Mouse (Mus musculus) lung, postnatal 36 days (tissue): ENCODE data around the gene Fam13c.
"Not testable (repeated sequence)": the region's sequence is repeated elsewhere in the genome, so short reads cannot be mapped to it uniquely, and the experiment has no call there.

Experiments
- DNase-seq: peaks from one replicate; pipeline ENCODE4 v3.0.0; 2022; ENCODE audit warnings: mixed read lengths

Fam13c gene

DNA sequence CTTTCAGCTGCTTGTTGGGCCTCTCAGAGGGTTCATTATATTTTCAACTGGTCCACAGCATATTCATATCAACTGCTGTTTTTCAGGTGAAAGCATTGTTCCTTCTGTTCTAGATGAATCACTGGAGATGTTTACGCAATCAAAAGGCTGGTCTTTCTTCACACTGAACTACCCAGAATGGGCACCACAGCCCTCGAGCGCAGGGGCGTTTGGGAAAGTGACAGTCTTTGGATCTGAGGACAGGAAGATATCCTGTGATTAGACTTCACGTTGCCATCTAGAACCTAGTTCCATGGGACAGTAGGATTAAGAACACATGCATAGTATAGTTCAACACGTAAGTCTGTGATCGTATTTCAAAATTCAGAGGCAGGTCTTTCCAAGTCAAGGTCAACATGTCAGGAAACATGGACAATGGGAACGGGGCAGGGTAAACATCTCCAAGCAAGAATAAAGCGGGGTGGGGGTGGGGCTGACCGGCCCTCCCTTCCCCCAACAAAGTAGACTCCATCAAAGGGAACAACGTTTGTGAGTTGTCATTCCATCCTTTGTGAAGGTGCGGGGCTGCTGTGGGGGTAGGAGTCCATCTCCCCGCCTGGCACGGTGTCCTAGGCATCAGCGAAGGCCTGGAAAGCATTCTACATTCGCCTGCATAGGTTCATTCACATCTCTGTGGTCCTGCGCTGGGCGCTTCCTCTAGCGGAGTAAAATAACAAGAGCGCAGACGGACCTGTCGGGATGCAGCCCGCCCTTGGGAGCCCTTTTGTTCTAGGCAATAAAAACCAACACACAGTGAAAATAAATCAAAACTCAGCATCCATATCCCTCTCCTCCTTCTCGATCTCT, at the start of gene Fam13c:
Gene Fam13c, plus strand, starts transcription at position 806 of the 846 bp plus-strand sequence.
- DNase-seq: no peak

DNA sequence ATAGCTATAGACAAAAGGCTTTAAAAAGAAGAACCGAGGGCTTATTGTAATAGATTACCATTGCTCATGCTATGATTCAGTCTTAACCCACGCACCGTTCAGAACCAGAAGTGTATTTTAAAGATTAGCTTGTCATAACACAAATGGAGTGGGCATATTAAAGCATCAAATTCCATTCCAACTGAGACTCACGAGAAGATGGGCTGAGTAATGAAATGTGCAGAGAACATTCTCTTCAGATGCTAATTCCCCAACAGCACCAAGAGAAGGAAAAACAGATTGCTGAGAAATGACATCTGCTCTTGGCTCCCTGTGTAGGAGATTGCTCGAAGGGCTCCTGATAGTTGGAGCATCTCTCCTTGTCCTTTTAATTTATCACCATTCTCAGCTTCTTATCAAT, 44.4 kb upstream of the Fam13c start:
- DNase-seq: no peak

DNA sequence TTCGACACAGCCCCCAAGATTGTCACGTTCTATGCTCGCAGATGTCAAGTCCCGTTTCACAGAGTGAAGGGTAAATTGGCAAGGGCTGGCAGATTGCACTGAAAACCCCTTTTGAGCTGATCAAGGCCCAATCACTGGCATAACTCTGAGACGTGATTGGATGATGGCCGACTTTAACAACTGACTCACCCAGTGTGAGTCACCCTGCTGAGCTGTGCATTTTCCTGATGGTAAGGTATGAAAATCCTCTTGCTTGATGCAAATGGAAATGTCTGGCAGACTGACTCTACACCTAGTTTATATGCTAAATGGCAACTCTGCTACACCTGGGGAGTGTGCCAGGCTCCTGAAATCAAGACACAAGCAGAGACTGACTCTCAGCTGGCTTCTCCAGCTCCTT, 42.1 kb upstream of the Fam13c start:
- DNase-seq: no peak

DNA sequence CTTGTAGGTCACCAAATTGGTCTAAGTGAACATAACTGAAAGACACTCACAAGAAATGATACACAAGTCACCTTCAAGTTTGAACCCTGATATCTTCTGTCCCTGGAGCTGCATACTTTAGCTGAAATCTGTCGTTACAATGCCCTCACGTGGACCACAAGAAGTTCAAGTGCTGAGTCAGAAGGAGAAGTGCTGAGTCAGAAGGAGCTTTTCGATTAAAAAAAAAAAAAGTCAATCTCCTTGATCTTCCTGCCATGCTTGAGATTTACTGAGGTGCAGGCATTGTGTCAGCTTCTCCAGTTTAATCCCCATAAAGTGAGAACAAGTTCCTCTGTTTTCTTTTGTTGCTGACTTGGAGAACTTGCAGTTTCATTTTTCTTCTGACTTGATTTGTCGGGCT, 38.3 kb upstream of the Fam13c start:
- DNase-seq: no peak

DNA sequence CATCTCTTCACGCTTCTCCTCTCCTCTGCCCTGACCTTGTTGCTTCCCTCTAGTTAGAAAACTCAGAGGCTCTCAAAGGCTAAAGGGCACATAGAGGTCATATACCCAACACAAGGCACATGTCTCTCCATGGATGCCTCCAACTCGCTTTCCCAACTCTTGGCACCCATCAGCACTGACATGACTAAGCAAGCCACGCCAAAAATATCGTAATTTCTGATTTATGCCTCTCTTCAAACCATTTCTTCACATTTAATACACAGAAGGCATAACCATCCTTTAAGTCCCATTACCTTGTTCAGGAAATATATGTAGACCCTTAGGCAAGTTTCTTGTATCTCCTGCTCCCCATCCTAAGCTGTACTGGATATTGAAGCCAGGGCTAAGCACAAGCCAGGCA, 37.6 kb upstream of the Fam13c start:
- DNase-seq: no peak

DNA sequence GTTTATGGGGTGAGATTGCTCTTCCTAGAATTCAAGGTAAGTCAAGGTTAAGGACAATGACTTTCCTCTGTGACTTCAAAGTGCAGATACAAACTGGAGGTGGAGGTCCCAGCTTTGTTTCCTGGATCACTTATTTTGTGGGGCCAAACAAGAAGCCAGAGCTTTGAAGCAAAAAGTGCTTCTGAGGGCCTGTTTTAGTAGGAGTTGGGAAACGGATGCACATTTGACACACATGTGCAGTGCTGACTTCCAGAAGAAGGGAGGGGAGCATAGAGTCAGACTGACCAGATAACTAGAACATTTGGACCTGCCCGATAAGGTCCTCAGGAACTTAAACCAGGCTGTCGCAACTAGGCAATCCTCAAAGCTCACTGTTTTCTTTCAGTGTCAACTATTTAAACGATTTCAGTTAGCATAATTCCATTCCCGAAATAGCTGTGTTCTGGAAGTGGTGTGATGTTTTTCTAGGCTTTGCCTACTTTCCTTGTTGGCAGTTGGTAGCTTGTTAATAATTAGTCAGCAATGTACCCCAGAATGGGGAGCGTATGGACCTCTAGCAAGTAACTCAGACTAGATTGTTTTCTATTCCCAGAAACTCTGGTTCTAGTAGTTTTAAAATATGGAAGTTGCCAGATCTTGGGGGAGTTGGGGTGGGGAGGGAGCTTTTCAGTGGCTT, 22.3 kb upstream of the Fam13c start:
- DNase-seq: no peak

DNA sequence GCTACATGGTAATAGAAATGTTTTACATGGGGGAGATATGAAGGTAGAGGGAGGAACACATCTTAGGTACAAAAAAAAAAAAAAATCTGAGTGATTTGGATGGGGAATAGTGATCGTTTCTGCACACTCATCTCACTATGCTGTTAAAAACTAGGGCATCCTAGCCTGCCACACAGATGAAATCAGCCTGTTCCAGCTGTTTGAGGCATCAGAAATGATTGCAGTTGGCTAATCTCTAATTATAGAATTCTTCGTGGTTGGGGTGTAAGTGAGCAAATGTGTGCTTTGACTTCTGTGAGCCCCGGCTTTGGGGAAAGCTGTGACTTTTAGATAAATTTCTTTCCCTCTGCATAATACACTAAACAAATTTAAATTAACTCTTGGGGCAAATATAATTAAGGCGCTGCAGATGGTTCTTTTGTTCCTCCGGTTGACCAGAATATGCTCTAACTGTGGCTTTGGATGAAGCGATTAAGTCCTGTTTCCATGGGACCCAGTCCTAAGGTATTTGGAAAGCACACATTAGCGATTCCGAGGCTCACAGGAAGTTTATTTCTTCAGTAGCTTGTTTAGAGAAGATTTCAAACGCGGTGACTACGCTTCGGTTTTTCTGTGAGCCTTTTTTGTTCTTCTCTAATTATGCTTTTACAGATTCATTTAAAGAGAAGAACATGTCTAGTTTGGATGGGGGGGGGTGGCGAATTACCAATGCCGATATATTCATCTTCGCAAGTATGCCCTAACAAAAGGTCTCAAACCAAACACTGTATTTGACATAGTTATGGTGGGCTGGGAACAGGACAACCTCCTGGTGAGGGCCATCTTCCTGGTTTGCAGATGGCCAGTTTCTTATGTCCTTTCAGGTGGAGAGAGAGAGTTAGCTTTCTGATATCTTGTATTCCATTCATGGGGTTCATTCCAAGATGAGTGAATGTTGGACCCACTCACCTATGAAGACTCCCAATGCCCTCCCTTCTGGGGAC, 20.7 kb upstream of the Fam13c start:
- DNase-seq: no peak

DNA sequence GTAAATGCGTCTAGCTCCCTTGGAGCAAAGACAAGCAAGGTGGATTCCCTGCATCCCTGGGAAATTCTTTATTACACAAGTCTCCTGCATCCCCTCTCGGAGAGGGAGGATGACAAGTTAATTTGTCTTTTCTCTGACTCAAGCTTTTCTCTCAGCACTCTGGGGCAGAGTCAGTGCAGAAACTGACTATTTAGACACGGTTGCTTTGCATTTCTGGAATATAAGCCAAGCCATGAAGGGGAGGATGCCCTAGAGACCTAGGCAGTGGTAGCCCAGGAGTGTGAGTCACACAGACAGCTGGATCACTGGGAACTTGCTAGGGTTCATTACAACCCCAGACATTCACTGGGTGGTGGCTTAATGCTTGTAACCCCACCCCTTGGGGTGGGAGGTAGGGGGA, 13.9 kb upstream of the Fam13c start:
- no peak for DNase-seq

DNA sequence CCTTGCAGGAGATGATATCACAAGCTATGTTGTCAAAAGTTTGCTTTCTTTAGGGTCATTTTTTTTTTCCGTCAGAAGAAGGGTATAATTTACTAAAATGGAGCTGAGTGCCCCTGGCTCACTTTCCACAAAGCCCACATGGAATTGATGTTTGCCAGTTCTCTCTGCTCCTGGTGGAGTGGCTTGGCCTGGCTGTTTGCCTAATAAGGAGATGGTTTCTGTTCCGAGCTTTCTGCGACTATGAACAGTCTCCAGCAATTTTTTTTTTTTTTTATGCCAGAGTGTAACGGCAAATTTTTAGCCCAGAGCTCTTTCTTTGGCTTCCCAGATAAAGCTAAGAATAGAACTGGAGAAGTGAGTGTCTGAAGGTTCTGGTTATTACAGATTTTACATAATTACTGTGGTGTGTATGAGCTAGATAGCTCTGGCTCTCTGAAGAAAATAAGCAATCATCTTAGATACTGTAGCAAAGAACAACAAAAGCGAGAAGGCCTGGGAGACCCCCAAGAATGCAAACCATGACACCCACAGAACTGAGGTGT, 12.1 kb upstream of the Fam13c start:
- DNase-seq: peak; percentile 16

DNA sequence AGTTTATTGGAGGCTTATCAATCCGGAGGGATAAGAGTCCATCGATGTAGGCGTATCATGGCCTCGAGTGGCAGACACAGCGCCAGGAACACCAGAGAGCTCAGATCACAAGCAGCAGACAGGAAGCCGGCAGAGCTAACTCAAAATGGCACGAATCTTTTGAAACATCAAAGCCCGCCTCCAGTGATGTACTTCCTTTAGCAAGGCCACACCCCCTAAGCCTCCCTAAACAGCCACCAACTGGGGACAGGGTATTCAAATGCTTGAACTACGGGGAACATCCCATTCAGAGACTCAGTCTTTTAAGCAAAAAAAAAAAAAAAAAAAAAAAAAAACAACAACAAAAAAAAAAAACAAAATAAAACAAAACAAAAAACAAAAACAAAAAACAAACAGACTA, 10.9 kb upstream of the Fam13c start:
- no peak for DNase-seq

DNA sequence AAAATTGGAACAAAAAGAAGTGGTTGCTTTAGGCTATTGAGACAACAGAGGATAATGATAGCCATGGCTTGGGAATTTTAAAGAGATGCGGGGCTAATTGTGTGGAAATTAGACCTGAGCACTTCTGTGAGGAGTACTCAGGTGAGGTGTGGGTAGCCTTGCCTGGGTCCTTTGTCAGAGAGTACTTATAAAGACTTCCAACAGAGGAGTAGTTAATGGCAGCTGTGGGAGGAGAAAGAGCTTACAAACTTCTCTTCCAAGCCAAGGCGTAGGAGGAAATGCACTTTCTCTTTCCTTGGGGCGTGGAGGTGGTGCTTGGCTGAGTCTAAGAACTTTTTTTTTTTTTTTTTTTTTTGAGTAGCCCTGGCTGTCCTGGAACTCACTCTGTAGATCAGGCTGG, 6.9 kb upstream of the Fam13c start:
- DNase-seq: no peak

DNA sequence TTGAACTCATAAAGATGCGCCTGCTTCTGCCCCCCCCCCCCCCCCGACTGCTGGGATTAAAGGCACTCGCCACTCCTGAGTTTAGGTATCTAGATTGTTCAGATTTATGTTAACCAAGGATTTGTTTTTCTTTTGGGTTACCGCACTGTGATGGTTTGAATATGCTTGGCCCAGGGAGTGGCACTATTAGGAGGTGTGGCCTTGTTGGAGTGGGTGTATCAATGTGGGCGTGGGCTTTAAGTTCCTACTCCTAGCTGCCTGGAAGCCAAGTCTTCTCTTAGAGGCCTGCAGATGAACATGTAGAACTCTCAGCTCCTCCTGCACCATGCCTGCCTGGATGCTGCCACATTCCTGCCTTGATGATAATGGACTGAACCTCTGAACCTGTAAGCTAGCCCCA, 6.5 kb upstream of the Fam13c start:
- not testable (repeated sequence) for DNase-seq

DNA sequence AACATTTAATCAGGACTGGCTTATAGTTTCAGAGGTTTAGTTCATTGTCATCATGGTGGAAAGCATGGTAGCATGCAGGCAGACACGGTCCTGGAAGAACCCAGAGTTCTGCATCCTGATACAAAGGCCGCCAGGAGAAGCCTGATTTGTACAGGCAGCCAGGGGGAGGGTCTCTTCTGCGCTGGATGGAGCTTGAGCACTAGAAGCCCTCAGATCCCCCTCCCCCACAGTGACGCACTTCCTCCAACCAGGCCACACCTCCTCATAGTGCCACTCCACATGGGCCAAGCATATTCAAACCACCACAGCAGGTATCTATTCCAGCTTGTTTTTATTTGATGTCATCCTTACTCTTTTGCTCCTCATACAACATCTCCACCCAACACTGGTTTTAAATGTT, 3.6 kb upstream of the Fam13c start:
- DNase-seq: no peak

DNA sequence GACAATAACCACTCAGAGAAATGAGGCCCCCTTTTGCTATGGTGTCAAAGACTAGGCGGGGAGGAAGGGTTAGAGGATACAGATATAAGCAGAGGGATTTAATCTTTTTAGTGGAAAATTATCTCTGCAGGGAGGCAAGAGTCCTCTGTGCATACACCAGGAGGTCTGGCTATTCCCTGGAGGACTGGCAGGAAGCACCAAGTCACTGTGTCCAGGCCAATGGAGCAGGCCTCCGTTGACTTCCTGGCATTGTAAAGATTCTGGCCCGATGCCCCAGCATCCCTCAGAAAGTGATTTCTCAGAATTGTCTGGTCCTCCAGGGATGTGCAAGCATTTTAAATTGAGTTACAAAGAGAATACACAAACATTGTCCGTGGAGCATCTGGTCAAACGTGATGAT, 3.0 kb upstream of the Fam13c start:
- peak; percentile 68 for DNase-seq

DNA sequence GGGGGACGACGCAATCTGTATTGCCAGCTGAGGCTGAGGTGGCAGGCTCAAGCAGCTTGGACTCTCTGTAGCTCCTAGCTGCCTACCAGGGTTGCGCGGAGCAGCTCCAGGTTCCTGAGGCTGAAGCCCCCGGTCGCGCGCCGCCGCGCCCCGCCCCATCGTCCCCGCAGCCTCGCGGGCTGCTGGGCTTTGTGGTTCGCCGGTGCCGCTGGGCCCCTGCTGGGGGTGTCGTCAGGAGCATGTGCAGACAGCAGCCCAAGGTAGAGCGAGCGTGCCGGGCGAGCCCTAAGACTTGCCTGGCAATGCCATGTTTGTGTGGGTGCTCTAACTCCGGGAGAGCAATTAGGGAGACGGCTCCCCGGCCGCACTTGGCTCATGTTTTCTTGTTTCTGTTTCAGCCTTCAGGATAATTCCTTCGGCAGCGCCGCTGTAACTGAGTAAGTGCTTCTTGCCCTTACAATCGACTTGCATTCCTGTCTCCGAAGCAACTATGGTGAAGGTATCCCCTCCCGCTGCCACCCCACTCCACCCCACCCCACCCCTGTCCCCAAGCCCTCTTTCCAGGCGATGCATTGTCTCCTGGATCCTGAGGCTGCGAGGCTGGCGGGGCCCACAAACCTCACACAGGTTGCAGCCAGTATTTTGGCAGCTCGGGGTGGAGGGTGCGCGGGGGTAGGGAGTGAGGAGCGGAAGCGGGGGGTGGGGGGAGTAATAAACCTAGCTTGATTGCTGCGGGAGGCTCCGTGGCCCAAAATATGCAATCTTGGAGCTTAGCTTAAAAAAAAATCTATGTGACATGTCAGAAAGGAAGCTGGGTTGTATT, 569 bp downstream of the Fam13c start:
- peak; percentile 39 for DNase-seq

DNA sequence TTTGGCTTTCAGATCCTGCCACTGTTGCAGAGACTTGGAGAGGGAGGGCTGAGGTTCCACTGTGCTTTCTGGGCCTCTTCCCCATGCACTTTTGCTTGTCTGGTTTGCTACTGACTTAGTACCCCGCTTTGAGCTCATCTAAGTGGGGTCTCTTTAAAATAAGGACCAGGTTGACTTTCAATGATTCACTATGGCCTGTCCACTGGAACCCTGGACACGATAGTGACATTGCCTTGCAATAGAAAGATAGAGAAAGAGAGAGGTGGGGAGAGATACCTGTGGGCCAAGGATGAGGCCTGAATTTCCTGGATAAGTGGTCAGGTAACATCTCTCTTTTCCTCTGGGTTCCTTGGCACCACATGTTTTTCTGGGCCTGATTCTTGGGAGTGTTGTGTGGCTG, 1.9 kb downstream of the Fam13c start:
- DNase-seq: no peak

DNA sequence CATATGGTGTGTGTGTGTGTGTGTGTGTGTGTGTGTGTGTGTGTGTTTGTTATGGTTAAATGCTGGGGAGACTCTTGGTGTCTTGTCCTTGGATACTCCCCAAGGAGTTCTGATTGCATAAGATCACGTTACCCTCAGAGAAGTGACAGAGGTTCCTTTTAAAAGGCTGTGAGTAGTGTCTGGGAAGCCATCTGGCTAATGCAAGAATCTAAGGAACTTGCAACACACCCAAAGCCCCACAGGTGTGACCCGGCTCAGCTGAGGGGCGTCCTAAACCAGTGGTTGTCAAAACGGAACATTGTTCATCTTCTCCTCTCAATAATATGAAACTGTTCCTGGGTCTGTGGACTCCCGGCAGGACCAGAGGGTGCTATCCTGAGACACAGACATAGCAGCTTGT, 2.3 kb downstream of the Fam13c start:
- no peak for DNase-seq

DNA sequence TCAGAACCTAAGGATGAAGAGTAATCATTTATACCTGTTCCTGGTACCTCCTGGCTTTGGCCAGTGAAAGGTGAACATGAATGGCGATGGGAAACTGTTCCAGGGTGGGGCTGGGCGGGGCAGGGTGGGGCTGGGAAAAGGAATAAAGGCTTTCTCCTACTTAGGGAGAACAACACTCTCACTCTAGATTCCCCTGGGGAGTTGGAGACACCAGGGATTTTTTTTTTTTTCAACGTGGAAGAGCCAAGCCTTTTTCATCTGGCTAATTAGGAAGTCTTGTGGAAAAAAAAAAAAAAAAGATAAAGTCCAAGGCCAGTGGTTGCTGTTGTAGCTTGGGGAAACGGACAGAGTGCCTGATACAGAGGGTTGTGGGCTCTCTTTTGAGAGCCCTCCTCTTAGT, 7.5 kb downstream of the Fam13c start:
- no peak for DNase-seq

DNA sequence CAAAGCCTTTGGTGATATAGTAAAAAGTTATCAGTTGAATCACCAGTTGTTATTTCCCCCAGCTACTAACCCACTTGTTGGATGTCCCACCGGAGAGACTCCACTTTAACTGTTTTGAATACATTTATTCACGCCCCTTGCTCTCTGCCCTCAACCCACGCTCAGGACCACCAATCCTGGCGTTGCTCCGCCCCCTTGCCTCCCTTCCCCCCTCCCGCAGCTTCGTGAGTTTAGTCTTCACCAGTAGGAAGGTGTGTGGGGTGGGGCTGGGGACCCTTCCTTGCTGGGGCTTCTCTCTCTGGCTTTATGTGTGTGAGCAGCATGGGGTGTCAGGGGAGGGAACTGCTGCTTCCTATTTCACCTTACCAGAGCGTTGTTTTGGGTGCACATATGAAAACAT, 8.9 kb downstream of the Fam13c start:
- DNase-seq: no peak

DNA sequence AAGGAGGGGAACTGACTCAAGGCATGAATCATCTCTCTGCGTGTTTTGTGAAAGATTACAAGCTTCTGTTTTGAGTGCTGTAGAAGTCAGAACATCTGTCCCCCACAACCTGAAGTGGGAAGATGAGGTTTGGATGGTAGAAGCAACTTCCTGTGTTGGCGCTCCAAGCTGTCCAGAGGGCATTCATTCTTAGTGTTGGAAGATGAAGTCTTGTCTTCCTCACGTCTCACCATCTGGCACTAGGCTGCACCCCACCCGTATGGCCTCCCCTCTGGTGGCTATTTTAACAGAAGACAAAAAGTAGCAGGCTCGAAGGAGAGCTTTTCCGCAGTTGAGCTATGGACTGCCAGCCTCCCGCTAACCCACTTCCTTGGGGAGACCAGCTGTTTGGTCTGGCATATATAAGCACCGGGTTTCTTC, 15.6 kb downstream of the Fam13c start:
- DNase-seq: peak; percentile 39

DNA sequence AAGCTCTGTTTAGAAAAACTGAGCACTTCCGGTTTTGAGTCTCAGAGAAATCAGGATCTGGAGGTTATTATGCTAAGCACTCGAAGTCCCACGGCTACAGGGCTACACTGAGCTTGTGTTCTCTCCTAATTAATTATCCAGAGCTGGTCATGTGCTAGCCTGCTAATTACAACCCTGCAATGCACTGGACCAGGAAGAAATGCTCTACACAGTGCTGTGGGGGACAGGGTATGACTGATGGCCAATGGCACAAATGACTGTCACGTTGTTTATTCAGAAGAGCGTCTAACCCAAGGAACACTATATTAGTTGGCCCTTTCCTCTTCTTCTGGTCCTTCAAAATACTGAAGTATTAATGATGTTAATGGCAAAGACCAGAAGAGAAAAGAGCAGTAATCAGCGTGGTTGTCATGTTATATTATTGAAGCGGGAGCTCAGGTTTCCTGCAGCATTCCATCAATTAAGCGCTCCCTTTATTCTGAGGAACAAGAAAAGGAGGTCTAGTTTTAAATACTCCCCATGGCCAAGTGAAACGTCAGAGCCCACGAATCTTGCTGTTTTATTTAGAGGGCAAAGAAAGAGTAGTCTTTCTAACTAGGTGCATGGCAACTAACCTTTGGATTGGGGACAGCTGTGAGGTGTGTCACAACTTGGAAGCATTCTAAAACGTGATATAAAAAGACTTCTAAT, 18.4 kb downstream of the Fam13c start:
- DNase-seq: no peak
